Mouse (Mus musculus) mouse embryonic stem cell (cell line): ENCODE measurements at regions not wholly inside any gene's neighbourhood (a gene's known extent, or its start where the extent isn't known, plus 50 kb on each side); places are given as distances from the start of the nearest gene placed in this dataset.

Source experiments
- in situ Hi-C, 2 experiments: fragments of 300-500 bp; cut with MboI; formaldehyde crosslinking; loops; 1 replicate in 1 of 2; 3 replicates in 1 of 2; pipeline ENCODE4 v1.14.3; 2019 to 2020; ENCODE audit warnings: low sequenced_read_pairs in 2 of 2, low pct_unique_long_range_greater_than_20kb in 1 of 2, mixed read lengths in 1 of 2; ENCODE audit not compliant: unreplicated experiment in 1 of 2

- in situ Hi-C loops, result loop anchor here in 1 of 2 experiments (25.0 kb wide), 1 partner anchor 765 kb away; no protein-coding TSS in a partner anchor
These were observed 546.8 kb downstream of the Ccdc171 start for GRCm38 (mm10) chr4:84072096-84072495.

- in situ Hi-C loops, result loop anchor here in 1 of 2 experiments (25.0 kb wide), 1 partner anchor 461 kb away; no protein-coding TSS in a partner anchor
These were observed 551.2 kb downstream of the Ccdc171 start for GRCm38 (mm10) chr4:84076526-84076925.

- in situ Hi-C loops, result loop anchor here in 1 of 2 experiments (25.0 kb wide), 1 partner anchor 458 kb away; no protein-coding TSS in a partner anchor
These were observed 554.2 kb downstream of the Ccdc171 start for GRCm38 (mm10) chr4:84079516-84079915.

- in situ Hi-C loops, result loop anchor here in 1 of 2 experiments (25.0 kb wide), 1 partner anchor 456 kb away; no protein-coding TSS in a partner anchor
These were observed 556.2 kb downstream of the Ccdc171 start for GRCm38 (mm10) chr4:84081518-84081917.

GRCm38 (mm10) chr4:84088166-84088565 lies 562.8 kb downstream of the Ccdc171 start:
- in situ Hi-C loops, result loop anchor here in 1 of 2 experiments (25.0 kb wide), 1 partner anchor 449 kb away; no protein-coding TSS in a partner anchor

GRCm38 (mm10) chr4:84092509-84092908 lies 567.2 kb downstream of the Ccdc171 start:
- in situ Hi-C loops, result loop anchor here in 1 of 2 experiments (25.0 kb wide), 1 partner anchor 445 kb away; no protein-coding TSS in a partner anchor

- in situ Hi-C loops, result loop anchor here in 1 of 2 experiments (25.0 kb wide), 1 partner anchor 442 kb away; no protein-coding TSS in a partner anchor
These were observed 569.9 kb downstream of the Ccdc171 start for GRCm38 (mm10) chr4:84095237-84095636.

GRCm38 (mm10) chr4:84096081-84096480 lies 570.7 kb downstream of the Ccdc171 start:
- in situ Hi-C loops, result loop anchor here in 1 of 2 experiments (25.0 kb wide), 1 partner anchor 441 kb away; no protein-coding TSS in a partner anchor

GRCm38 (mm10) chr4:84099071-84099470 lies 573.7 kb downstream of the Ccdc171 start:
- in situ Hi-C loops, result loop anchor here in 1 of 2 experiments (25.0 kb wide), 1 partner anchor 438 kb away; no protein-coding TSS in a partner anchor

- in situ Hi-C loops, result no loop called here
These were observed 573.2 kb downstream of the Bnc2 start for GRCm38 (mm10) chr4:84101923-84102322.

GRCm38 (mm10) chr4:84102736-84103135 lies 572.3 kb downstream of the Bnc2 start:
- in situ Hi-C loops, result no loop called here

- in situ Hi-C loops, result no loop called here
These were observed 566.5 kb downstream of the Bnc2 start for GRCm38 (mm10) chr4:84108592-84108991.

- in situ Hi-C loops, result no loop called here
These were observed 565.1 kb downstream of the Bnc2 start for GRCm38 (mm10) chr4:84109771-84110503.

- in situ Hi-C loops, result no loop called here
These were observed 560.7 kb downstream of the Bnc2 start for GRCm38 (mm10) chr4:84114162-84115040.

- in situ Hi-C loops, result no loop called here
These were observed 556.7 kb downstream of the Bnc2 start for GRCm38 (mm10) chr4:84118284-84118919.

- in situ Hi-C loops, result no loop called here
These were observed 555.5 kb downstream of the Bnc2 start for GRCm38 (mm10) chr4:84119616-84120015.

- in situ Hi-C loops, result no loop called here
These were observed 554.7 kb downstream of the Bnc2 start for GRCm38 (mm10) chr4:84120330-84120729.

GRCm38 (mm10) chr4:84121442-84121841 lies 553.6 kb downstream of the Bnc2 start:
- in situ Hi-C loops, result no loop called here
